Mouse (Mus musculus) limb, embryonic 13.5 days (tissue): ENCODE data around the gene Ppp4r3a. TPM values are rescaled to one million over a fixed set of nuclear protein-coding genes. Genes with fewer than 3 reads are reported as not detected.

Source experiments
- ATAC-seq: fragments of 200-750 bp; cut with Nextera tagmentation; 2 replicates; pipeline ENCODE4 v1.8.0; 2017; ENCODE audit warnings: low read depth, moderate number of reproducible peaks, moderate TSS enrichment; ENCODE audit not compliant: low FRiP score
- H3K27ac ChIP-seq: fragments of 300-500 bp; sonication (generic); 2 replicates; pipeline ENCODE4 v1.5.1; 2015; ENCODE audit warnings: inconsistent platforms, mild to moderate bottlenecking, moderate library complexity
- H3K27me3 ChIP-seq: fragments of 300-500 bp; sonication (generic); 2 replicates; pipeline ENCODE4 v1.6.1; 2015; ENCODE audit warnings: mild to moderate bottlenecking, inconsistent platforms
- H3K36me3 ChIP-seq: fragments of 300-500 bp; sonication (generic); 2 replicates; pipeline ENCODE4 v1.6.1; 2015; ENCODE audit warnings: inconsistent platforms, mild to moderate bottlenecking, moderate library complexity
- H3K4me1 ChIP-seq: fragments of 300-500 bp; sonication (generic); 2 replicates; pipeline ENCODE4 v1.6.1; 2015; ENCODE audit warnings: inconsistent platforms
- H3K4me2 ChIP-seq: fragments of 300-500 bp; sonication (generic); replicated peaks from 2 replicates; pipeline ENCODE4 v1.6.1; 2015; ENCODE audit warnings: inconsistent platforms, mild to moderate bottlenecking, moderate library complexity
- H3K4me3 ChIP-seq: fragments of 300-500 bp; sonication (generic); 2 replicates; pipeline ENCODE4 v1.5.1; 2015; ENCODE audit warnings: moderate library complexity, mild to moderate bottlenecking, inconsistent platforms
- H3K9ac ChIP-seq: fragments of 300-500 bp; sonication (generic); 2 replicates; pipeline ENCODE4 v1.6.1; 2015; ENCODE audit warnings: mild to moderate bottlenecking, inconsistent platforms
- H3K9me3 ChIP-seq: fragments of 300-500 bp; sonication (generic); 2 replicates; pipeline ENCODE4 v1.6.1; 2016; ENCODE audit warnings: inconsistent platforms
- WGBS: fragments of 180-500 bp; shearing (Covaris S2); methylation state at CpG from one replicate; pipeline ENCODE4 v1.1.7; 2015; 5-methylcytosine and 5-hydroxymethylcytosine counted together
- polyA plus RNA-seq: library from polyadenylated mRNA; unstranded; fragments of >200 nt; fragmentation: Nextera tagmentation; extraction: Ambion mirVana; gene quantifications from 2 replicates; pipeline ENCODE4 v1.2.1, GENCODE M21; 2015

Gene Ppp4r3a
- polyA plus RNA-seq, 1 experiment from 2014 or later: 39.3 TPM

DNA sequence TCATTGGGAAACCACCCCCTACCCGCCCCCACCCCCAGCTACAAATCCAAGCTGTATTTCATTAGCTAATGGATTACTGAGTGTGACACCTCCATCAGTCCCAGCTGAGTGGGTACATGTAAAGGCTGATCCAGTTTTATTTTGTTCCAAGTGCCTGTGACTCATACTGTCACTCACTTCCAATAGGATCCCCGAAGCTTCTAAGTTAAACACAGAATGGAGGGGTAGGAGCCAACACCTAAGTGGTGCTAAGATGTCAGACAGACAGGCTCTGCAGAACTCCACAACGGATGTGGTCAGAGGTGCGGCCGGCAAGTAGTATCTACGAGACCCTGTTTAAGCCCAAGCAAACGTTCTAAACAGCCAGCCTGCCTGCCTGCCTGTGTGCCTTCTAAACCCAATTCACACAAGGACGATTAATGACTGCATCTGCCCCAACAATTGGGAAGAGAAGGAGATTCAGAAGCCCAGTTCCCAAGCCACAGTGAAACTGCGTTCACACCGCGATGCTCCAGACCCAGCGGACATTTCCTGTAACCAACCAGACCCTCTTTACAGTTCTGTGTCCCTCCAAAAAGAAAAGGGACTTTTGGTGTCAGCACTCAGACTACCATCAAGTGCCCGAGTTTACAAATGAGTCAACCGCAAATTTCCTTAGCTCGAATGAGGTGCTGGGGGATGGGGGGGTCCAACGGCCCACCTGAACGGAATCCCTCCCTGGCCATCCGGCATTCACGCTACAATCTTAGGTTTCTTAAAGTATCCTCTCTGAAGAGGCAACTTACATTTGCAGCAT is 55.9 kb downstream of the Ppp4r3a start:
- peak overlapping the region; percentile 66 for H3K4me3 ChIP-seq
- WGBS: 3% methylated on average over 19 of the region's 19 CpGs
- no peaks in the 10 kb centered on the region for H3K9me3 ChIP-seq
- peak overlapping the region; percentile 97 for H3K4me2 ChIP-seq
- no peak overlapping the region for H3K27ac ChIP-seq
- peaks cover 22% of the 10 kb centered on the region for H3K4me1 ChIP-seq
- no peaks in the 10 kb centered on the region for H3K36me3 ChIP-seq
- peaks cover 33% of the 10 kb centered on the region for H3K27me3 ChIP-seq
- H3K9ac ChIP-seq: peak overlapping the region; percentile 74; the same call in 1 of the 2 replicates
- ATAC-seq: no peak

DNA sequence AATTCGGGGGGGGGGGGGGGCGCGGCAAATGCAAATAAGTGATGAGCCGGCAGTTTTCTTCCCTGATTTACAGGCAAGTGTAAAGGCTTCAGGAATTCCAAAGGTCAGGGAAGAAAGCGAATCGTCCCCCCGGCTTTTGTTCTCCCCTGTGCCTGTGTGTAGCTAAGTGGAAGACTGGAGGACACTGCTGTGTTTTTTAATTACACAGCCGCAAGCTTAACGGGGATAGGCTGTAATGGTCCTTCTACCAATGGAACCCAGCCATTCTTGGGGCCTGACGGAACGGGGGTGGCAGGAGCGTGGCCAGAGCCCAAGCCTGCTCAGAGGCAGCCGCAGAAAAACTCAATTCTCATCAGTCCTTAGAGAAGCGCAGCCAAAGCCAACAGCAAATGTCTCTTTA is 56.6 kb downstream of the Ppp4r3a start:
- no peaks in the 10 kb centered on the region for H3K9me3 ChIP-seq
- H3K36me3 ChIP-seq: no peaks in the 10 kb centered on the region
- WGBS: 9% methylated on average over 14 of the region's 14 CpGs
- peaks cover 22% of the 10 kb centered on the region for H3K4me1 ChIP-seq
- no peak overlapping the region for H3K27ac ChIP-seq
- no peak overlapping the region for H3K9ac ChIP-seq
- peak overlapping the region; percentile 66 for H3K4me3 ChIP-seq
- no peak for ATAC-seq
- H3K4me2 ChIP-seq: peak overlapping the region; percentile 97
- peaks cover 33% of the 10 kb centered on the region for H3K27me3 ChIP-seq

GRCm38 (mm10) chr12:101026518-101026917 is 57.0 kb downstream of the Ppp4r3a start:
- Histone ChIP-seq H3K4me3 (peak overlapping the region; percentile 66; the same call in 1 of the 2 replicates), H3K27ac (no peak overlapping the region), H3K27me3 (peaks cover 33% of the 10 kb centered on the region), H3K4me1 (peaks cover 22% of the 10 kb centered on the region), H3K9ac (no peak overlapping the region), H3K4me2 (peak overlapping the region; percentile 97), H3K36me3 (no peaks in the 10 kb centered on the region), H3K9me3 (no peaks in the 10 kb centered on the region)
- WGBS: 65% methylated on average over 7 of the region's 7 CpGs
- ATAC-seq: no peak

GRCm38 (mm10) chr12:101026025-101026424 is 57.5 kb downstream of the Ppp4r3a start:
- Histone ChIP-seq H3K9ac (no peak overlapping the region), H3K27ac (no peak overlapping the region), H3K4me1 (peaks cover 22% of the 10 kb centered on the region), H3K36me3 (no peaks in the 10 kb centered on the region; the same call in 1 of the 2 replicates), H3K9me3 (no peaks in the 10 kb centered on the region), H3K4me2 (no peak overlapping the region; the same call in 1 of the 2 replicates), H3K27me3 (peaks cover 33% of the 10 kb centered on the region), H3K4me3 (no peak overlapping the region)
- WGBS: 86% methylated on average over 4 of the region's 4 CpGs
- no peak for ATAC-seq

DNA sequence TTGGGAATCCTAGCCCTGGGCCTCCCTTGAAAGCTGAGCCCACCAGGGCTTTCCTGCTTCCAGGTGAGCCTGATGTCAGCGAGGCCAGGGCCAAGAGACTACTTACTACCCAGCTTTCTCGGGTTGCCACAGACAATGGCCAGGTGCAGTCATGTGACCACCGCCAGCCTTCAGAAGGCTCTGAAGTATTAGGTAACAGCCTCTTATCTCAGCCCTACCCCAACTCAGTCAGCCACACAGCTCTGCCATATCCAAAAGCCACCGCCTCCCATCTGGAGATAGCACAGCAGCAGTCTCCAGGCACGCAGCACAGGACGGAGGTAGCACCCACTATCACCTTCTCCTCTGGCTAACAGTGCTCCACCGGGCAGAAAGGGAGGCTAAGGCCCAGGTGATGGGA is 58.1 kb downstream of the Ppp4r3a start:
- no peak for ATAC-seq

GRCm38 (mm10) chr12:101024824-101025223 is 58.7 kb downstream of the Ppp4r3a start:
- H3K4me3 ChIP-seq: no peak overlapping the region
- H3K4me1 ChIP-seq: peaks cover 22% of the 10 kb centered on the region
- H3K9ac ChIP-seq: no peak overlapping the region
- no peak overlapping the region for H3K27ac ChIP-seq
- ATAC-seq: no peak
- H3K9me3 ChIP-seq: no peaks in the 10 kb centered on the region
- H3K27me3 ChIP-seq: peaks cover 33% of the 10 kb centered on the region
- no peak overlapping the region for H3K4me2 ChIP-seq
- WGBS: 57% methylated on average over 8 of the region's 8 CpGs
- H3K36me3 ChIP-seq: no peaks in the 10 kb centered on the region; the same call in 1 of the 2 replicates

More for the DNA sequence above, 58.1 kb downstream of the Ppp4r3a start:
- Histone ChIP-seq H3K27me3 (peaks cover 33% of the 10 kb centered on the region), H3K27ac (no peak overlapping the region), H3K4me1 (peaks cover 22% of the 10 kb centered on the region), H3K9ac (no peak overlapping the region), H3K4me3 (no peak overlapping the region), H3K4me2 (no peak overlapping the region), H3K36me3 (no peaks in the 10 kb centered on the region; the same call in 1 of the 2 replicates), H3K9me3 (no peaks in the 10 kb centered on the region)
- WGBS: 59% methylated on average over 7 of the region's 7 CpGs

DNA sequence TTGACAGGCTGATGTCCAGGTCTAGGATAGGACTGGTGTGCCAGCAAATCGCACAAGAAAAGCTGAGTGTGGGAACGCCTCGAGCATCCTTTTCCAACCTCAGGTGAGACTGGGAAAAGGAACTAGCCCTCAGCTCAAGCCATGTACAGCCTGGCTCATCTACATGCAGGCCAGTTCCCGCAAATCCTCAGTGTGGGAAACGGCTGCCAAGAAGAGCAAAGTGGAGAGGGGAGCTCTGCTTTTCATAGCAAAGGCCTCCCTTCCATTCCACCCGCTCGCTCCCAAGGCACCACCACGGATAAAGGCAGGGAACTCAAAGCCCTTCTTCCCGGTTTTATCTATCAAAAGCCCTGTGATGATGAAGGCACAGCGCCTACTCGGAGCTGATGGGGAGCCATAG is 60.4 kb downstream of the Ppp4r3a start:
- no peak overlapping the region for H3K9ac ChIP-seq
- H3K9me3 ChIP-seq: no peaks in the 10 kb centered on the region
- no peaks in the 10 kb centered on the region; the same call in 1 of the 2 replicates for H3K36me3 ChIP-seq
- H3K4me3 ChIP-seq: no peak overlapping the region
- H3K4me1 ChIP-seq: peaks cover 22% of the 10 kb centered on the region
- ATAC-seq: no peak
- H3K27me3 ChIP-seq: peaks cover 27% of the 10 kb centered on the region
- WGBS: 85% methylated on average over 11 of the region's 11 CpGs
- H3K27ac ChIP-seq: no peak overlapping the region
- H3K4me2 ChIP-seq: no peak overlapping the region

DNA sequence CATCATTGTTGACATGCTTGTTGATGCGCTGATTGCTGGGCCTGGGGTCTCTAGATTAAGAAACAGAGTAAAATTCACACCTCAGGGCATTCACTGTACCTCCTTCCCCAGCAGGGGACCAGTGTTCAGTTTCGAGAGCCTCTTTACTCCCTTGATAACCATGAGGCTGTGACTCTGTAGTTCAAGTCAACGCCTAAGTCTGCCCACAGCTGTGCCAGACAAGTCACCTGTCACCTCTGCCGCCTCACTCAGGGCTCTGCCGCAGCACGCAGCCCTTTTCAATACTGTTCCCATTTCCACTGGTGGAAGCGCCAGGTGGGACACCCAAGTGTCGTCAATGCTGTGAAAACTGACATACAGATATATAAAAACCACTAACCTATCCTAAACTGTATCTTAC is 61.1 kb downstream of the Ppp4r3a start:
- Histone ChIP-seq H3K27me3 (peaks cover 20% of the 10 kb centered on the region), H3K27ac (no peak overlapping the region), H3K4me2 (no peak overlapping the region), H3K36me3 (no peaks in the 10 kb centered on the region; the same call in 1 of the 2 replicates), H3K9ac (no peak overlapping the region), H3K4me3 (no peak overlapping the region), H3K9me3 (no peaks in the 10 kb centered on the region), H3K4me1 (peaks cover 21% of the 10 kb centered on the region)
- ATAC-seq: no peak
- 91% methylated on average over 8 of the region's 8 CpGs for WGBS

- Histone ChIP-seq H3K36me3 (no peaks in the 10 kb centered on the region; the same call in 1 of the 2 replicates), H3K4me1 (peaks cover 14% of the 10 kb centered on the region), H3K9ac (no peak overlapping the region), H3K9me3 (no peaks in the 10 kb centered on the region), H3K27me3 (peaks cover 13% of the 10 kb centered on the region), H3K4me2 (no peak overlapping the region), H3K4me3 (no peak overlapping the region), H3K27ac (no peak overlapping the region)
- no peak for ATAC-seq
- WGBS: 73% methylated on average over 9 of the region's 9 CpGs
These were observed 61.8 kb downstream of the Ppp4r3a start for GRCm38 (mm10) chr12:101021484-101022226.

GRCm38 (mm10) chr12:101020210-101021015 is 63.1 kb downstream of the Ppp4r3a start:
- Histone ChIP-seq H3K27me3 (peaks cover under 1% of the 10 kb centered on the region; the same call in 1 of the 2 replicates), H3K27ac (no peak overlapping the region; the same call in 1 of the 2 replicates)
- WGBS: 80% methylated on average over 15 of the region's 15 CpGs

DNA sequence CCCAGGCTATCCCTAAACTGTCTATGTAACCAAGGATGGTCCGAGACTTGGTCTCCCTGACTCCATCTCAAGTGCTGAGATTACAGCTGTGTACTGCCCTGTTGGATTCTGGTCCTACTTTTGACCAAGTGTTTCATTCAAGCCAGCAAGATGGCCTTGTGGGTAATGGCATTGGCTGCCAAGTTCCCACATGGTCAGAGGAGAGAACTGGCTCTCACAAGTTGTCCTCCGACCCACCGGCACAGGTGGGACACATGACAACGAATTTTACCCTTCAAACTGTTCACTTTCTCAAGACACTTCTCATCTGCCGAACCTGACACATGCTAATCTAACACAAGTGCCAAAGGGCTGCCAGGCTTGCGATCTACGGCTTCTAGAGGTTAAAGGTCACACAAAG is 64.1 kb downstream of the Ppp4r3a start:
- Histone ChIP-seq H3K36me3 (no peaks in the 10 kb centered on the region; the same call in 1 of the 2 replicates), H3K27me3 (no peaks in the 10 kb centered on the region), H3K9me3 (no peaks in the 10 kb centered on the region), H3K4me3 (no peak overlapping the region), H3K4me1 (peaks cover 29% of the 10 kb centered on the region), H3K27ac (no peak overlapping the region), H3K4me2 (no peak overlapping the region), H3K9ac (no peak overlapping the region)
- ATAC-seq: no peak
- WGBS: 84% methylated on average over 7 of the region's 7 CpGs

More at GRCm38 (mm10) chr12:101020210-101021015, 63.1 kb downstream of the Ppp4r3a start:
- Histone ChIP-seq H3K36me3 (no peaks in the 10 kb centered on the region; the same call in 1 of the 2 replicates), H3K4me2 (no peak overlapping the region), H3K4me3 (no peak overlapping the region), H3K9ac (no peak overlapping the region), H3K9me3 (no peaks in the 10 kb centered on the region), H3K4me1 (peaks cover 20% of the 10 kb centered on the region)
- ATAC-seq: no peak
